Comparison of ENCODE assay signal across 18 mouse cellular contexts in genomic region chr5:132438414-132438813, GRCm38 (mm10).
DNase-seq lines count a peak whose midpoint lies in the region; ATAC-seq and TF ChIP-seq lines count a peak whose summit lies in the region.
"Had no signal": no experiment of that assay in that cellular context is flagged by ENCODE, and none has a peak within 500 bp of the region (broad histone marks: within the 10 kb centered on the region; RNA-seq: fewer than 3 reads in every experiment).

No protein-coding gene starts in this region.

- no peak overlapping the region for H3K27ac ChIP-seq in intestine, postnatal 0 days (ENCODE audit: low read depth, low read length)
- H3K27ac ChIP-seq in intestine, embryonic 15.5 days = no peak overlapping the region
- H3K27ac ChIP-seq: embryonic facial prominence, embryonic 15.5 days; hindbrain, embryonic 12.5 days; limb, embryonic 12.5 days; liver, embryonic 13.5 days; midbrain, embryonic 12.5 days; neural tube, embryonic 13.5 days had no signal

- peak; percentile 31 for DNase-seq in embryo, embryonic 10 days (ENCODE audit: low spot score)
- DNase-seq in embryo, embryonic 10.5 days (ENCODE audit: low spot score) = no peak
- peak; percentile 4 for DNase-seq in lung, postnatal 36 days
- DNase-seq in lung, postnatal 4 days = no peak
- DNase-seq in thymus, postnatal 14 days = no peak
- DNase-seq: adrenal gland, postnatal 10 days; kidney, adult 8-10 months; kidney, postnatal 36 days; liver, embryonic 13.5 days had no signal

- no peak for ATAC-seq in intestine, postnatal 0 days
- ATAC-seq in intestine, embryonic 15.5 days = no peak
- ATAC-seq: CD4-positive, CD25-positive, alpha-beta regulatory T cell, adult 4 months; Patski had no signal

- peak; percentile 46 for TF ChIP-seq CTCF in intestine, postnatal 0 days (IDR thresholded peaks at IDR 0.05; ENCODE audit: low read depth)

- H3K4me3 ChIP-seq in intestine, postnatal 0 days (ENCODE audit: low read depth, low read length) = no peak overlapping the region
- H3K4me3 ChIP-seq in intestine, embryonic 15.5 days (replicated peaks) = no peak overlapping the region
- H3K4me3 ChIP-seq: embryonic facial prominence, embryonic 15.5 days; hindbrain, embryonic 12.5 days; limb, embryonic 12.5 days; liver, embryonic 13.5 days; midbrain, embryonic 12.5 days; neural tube, embryonic 13.5 days had no signal

- H3K4me1 ChIP-seq in intestine, postnatal 0 days (replicated peaks; ENCODE audit: control insufficient read depth, insufficient read depth, low read length) = no peaks in the 10 kb centered on the region
- peaks cover 5% of the 10 kb centered on the region for H3K4me1 ChIP-seq in intestine, embryonic 15.5 days (replicated peaks)

- WGBS in intestine, postnatal 0 days = 50% methylated on average over 4 of the region's 4 CpGs
- WGBS in intestine, embryonic 15.5 days = 45% methylated on average over 4 of the region's 4 CpGs

- H3K9ac ChIP-seq in intestine, postnatal 0 days (ENCODE audit: low read depth, low read length) = no peak overlapping the region
- H3K9ac ChIP-seq in intestine, embryonic 15.5 days = no peak overlapping the region
- H3K9ac ChIP-seq: embryonic facial prominence, embryonic 15.5 days; hindbrain, embryonic 12.5 days; limb, embryonic 12.5 days; liver, embryonic 13.5 days; midbrain, embryonic 12.5 days; neural tube, embryonic 13.5 days had no signal

- no peak overlapping the region for H3K4me2 ChIP-seq in intestine, postnatal 0 days (replicated peaks; ENCODE audit: low read depth)
- no peak overlapping the region for H3K4me2 ChIP-seq in intestine, embryonic 15.5 days (replicated peaks)
- H3K4me2 ChIP-seq: embryonic facial prominence, embryonic 15.5 days; hindbrain, embryonic 12.5 days; limb, embryonic 12.5 days; liver, embryonic 13.5 days; midbrain, embryonic 12.5 days; neural tube, embryonic 13.5 days had no signal

- no peaks in the 10 kb centered on the region for H3K9me3 ChIP-seq in intestine, postnatal 0 days (ENCODE audit: control insufficient read depth)
- H3K9me3 ChIP-seq in intestine, embryonic 15.5 days = no peaks in the 10 kb centered on the region
- H3K9me3 ChIP-seq: embryonic facial prominence, embryonic 15.5 days; hindbrain, embryonic 12.5 days; limb, embryonic 12.5 days; liver, embryonic 13.5 days; midbrain, embryonic 12.5 days; neural tube, embryonic 13.5 days had no signal

- no peaks in the 10 kb centered on the region for H3K36me3 ChIP-seq in intestine, postnatal 0 days (ENCODE audit: control insufficient read depth, insufficient read depth)
- H3K36me3 ChIP-seq in intestine, embryonic 15.5 days = no peaks in the 10 kb centered on the region
- H3K36me3 ChIP-seq: embryonic facial prominence, embryonic 15.5 days; hindbrain, embryonic 12.5 days; limb, embryonic 12.5 days; liver, embryonic 13.5 days; midbrain, embryonic 12.5 days; neural tube, embryonic 13.5 days had no signal

- H3K27me3 ChIP-seq in intestine, postnatal 0 days (replicated peaks; ENCODE audit: control insufficient read depth, insufficient read depth, low read length) = no peaks in the 10 kb centered on the region
- H3K27me3 ChIP-seq in intestine, embryonic 15.5 days (replicated peaks) = no peaks in the 10 kb centered on the region
- H3K27me3 ChIP-seq: embryonic facial prominence, embryonic 15.5 days; hindbrain, embryonic 12.5 days; limb, embryonic 12.5 days; liver, embryonic 13.5 days; midbrain, embryonic 12.5 days; neural tube, embryonic 13.5 days; Patski had no signal

Comparison
In these comparisons a context has a peak if more than half of its experiments do, and no peak if none do; other contexts are left out.
1. DNase-seq: peak in embryo, embryonic 10 days (single experiment) and lung, postnatal 36 days (single experiment); none in embryo, embryonic 10.5 days (single experiment), lung, postnatal 4 days (0 of 2) and thymus, postnatal 14 days (single experiment).